Mouse (Mus musculus) layer of hippocampus, adult 18-20 months (tissue): Measurements from ENCODE around the gene AI464131. TPM values are rescaled to one million over a fixed set of nuclear protein-coding genes. Genes with fewer than 3 reads are reported as not detected.

ENCODE experiments used
- DNase-seq, 2 experiments: peaks; one replicate each; pipeline ENCODE4 v3.0.0; 2022; ENCODE audit warnings: low spot score in 2 of 2
- long read RNA-seq: library from polyadenylated mRNA; stranded (forward); transcript quantifications from one replicate; pipeline ENCODE4 v2.0.0, GENCODE M21; 2021
- total RNA-seq, 2 experiments: library from RNA; stranded (reverse); gene quantifications; 2 replicates each; pipeline ENCODE4 v1.2.3; 2021

AI464131 gene
- 10 to 100 TPM; 29.0 to 29.3 TPM for total RNA-seq
- long read RNA-seq, full-length matches to known transcripts: 70 of 78 reads
- long read RNA-seq, partial matches to known transcripts: 7 of 78 reads
- long read RNA-seq, other reads (novel, unspliced or antisense): 1 of 78 reads

DNA sequence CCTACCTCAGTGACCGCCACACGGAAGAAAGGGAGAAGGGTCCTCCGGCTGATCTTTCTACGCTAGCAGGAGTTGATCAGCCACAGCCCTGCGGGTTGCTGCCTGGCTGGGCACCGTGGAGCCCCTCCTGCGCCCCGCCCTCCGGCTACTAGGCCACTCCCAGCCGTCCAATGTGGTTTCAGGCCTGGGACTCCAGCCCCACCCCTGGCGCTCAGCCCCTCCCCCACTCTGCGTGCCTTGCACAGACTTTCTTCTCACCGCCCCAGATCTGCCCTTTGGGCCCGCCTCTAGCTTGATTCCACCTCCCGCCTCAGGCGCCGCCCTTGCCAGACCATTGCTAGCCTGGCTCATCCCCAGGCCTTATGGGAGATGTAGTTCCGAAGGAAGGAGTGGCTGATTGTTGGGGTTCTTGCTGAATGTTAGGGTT is at the start of gene AI464131:
AI464131 (minus strand) TSS at position 91 of the 427 bp plus-strand sequence.
- DNase-seq: peak; percentile 92 to 96

DNA sequence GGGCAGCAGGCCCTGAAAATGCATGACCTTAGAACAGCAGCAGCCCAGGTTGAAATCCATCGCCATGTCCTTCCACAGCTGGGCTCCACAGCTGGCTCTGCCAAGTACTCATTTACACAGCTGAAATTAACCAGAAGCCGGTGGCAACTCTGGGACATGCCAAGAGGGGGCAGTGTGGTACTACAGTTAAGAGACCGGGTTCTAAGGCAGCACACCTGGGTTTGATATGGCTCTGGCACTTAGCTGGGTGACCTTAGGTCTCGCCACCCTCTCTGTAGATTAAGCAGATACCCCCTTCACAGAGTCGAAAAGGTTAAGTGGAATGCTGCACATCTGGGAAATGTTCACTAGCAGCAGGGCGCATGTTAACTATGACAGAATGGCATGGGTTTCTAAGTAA is 49.7 kb upstream of the AI464131 start:
- peak in 1 of 2 experiments; percentile 82 for DNase-seq

DNA sequence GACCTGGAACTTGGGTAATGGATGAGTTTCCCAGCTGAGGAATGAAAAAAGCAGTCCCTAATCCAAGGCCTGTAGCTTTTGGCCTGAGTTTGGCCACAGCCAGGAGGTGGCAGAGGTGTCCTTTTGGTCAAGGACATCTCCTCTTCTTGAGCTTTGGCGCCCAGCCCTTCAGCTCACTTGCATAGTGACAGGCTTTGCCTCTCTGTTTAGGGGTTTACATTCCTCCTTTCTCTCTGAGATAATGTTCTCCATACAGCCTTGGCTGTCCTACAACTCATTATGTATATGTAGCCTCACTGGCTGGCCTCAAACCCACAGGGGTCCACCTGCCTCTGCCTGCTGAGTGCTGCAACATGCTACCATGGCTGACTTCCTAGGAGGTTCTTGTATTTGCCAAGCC is 44.2 kb upstream of the AI464131 start:
- DNase-seq: no peak

DNA sequence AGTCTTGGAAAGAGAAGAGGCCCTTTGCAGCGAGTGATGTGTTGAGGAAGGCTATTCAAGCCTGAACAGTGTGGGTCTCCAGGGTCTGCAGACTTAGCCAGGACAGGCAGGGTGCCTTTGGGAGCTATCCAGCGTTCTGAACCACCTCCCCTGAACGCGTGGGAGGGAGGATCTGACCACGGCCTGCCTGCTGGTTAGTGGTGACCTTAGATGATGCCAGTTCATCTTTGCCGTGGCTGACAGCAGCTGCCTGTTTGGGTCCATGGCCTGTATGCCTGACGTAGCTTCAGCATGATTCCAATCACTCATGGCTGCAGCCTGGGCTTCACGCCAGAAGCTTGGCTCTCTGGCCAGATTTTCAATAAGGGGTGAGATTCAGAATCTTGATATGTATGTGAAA is 43.1 kb upstream of the AI464131 start:
- DNase-seq: peak in 1 of 2 experiments; percentile 41

DNA sequence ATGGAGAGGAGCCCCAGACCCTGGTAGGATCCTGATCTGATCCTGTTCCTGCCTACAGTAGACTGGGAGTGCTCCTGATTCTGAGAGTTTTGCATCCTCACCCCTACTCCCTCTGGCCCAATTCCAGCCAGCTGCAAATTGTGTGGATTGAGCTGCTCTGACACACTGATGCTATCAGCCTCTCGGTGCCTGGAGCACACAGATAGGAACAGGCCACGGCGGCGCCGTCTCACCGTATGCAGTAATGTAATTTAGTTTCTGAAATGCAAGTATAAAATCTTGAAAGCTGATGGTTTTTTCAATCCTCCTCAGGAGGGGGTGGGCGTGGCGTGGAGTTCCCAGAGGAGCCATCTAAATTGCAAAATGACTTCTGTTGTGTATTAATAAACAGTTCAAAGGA is 39.3 kb upstream of the AI464131 start:
- DNase-seq: no peak

DNA sequence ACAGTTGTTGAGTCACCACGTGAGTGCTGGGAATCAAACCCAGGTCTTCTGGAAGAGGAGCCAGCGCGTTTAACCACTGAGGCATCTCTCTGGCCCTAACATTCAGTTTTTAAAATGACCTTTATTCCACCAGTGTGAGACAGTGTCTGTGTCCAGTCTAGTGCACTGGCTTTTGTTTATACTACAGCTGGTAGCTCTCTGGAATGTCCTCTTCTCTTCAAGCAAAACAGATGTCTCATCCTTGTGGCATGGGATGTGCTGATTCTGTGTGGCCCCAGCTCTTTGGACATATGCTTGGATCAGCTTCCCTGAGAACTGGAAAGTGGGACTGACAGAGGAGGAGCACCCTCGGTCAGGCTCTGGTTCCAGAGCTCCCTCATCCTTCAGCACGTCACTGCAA is 32.0 kb upstream of the AI464131 start:
- DNase-seq: no peak

DNA sequence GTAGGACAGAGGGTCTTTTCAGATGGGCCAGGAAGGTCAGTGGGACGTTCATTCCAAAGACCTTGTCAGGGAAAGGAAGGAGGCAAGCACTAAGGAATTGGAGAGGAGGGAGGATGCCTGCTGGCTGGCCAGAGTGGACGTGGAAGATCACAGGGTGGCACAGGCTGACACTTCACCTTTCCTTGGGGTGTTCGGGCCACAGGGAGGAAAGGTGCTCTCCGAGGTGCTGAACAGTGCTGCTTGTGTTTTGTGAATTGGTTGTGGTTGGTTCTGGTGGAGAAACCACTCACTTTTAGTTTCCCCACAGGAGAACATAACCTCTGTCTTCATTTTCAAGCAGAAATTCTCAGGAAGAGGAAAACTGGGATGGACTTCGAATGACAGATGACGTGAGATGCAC is 29.5 kb upstream of the AI464131 start:
- no peak for DNase-seq

DNA sequence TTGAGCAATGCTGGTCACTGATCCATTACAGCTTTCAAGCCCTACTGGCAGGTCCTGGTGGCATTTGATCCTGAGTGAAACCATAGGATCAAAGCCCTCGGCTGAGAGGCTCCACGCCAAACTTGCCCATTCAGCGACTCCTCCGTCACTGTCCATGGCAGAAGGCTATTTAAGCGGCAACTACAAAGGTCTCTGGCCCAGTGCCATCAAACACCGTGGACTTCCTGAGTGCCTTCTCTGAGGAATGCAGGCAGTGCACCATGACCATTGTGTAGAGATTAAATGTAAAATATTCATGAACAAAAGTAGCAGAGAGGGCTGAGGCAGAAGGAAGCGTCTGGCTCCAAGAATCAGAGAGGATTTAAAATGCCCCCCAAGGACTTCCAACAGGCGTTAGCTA is 25.1 kb upstream of the AI464131 start:
- no peak for DNase-seq

DNA sequence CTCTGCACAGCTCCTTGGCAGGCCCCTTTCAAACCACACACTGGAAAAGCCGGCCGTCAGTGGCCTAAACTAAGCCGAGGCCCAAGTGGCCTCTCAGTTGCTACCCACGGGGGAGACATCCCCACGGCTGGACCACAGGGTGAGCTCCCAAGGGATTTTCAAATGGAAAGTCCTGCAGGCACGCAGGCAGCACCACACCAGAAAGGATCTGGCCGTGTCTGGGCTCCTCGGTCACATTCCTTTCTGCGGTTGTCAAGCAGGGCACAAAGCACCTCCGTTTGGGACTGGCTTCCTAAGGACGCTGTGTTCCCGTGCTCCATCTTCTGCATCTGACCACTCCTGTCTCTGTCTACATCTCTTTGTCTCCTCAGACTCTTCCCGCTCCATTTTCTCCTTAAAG is 24.2 kb upstream of the AI464131 start:
- no peak for DNase-seq

DNA sequence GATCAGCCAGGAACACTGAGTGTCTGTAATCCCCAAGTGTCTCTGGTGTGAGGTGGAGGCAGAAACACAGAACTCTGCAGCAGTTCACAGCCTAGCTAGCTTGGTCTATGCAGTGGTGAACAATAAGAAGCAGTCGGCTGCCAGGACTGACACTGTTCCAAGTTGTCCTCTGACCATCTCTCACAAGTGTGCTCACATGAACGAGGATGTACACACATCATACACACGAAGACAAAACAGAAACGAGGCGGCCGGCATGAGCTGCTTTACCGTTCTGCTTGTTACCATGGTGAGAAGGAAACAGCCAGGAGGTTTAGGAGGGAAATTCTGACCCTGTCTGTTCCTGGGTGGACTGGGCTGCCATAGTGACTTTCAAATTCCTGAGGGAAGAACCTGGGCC is 23.7 kb upstream of the AI464131 start:
- no peak for DNase-seq

DNA sequence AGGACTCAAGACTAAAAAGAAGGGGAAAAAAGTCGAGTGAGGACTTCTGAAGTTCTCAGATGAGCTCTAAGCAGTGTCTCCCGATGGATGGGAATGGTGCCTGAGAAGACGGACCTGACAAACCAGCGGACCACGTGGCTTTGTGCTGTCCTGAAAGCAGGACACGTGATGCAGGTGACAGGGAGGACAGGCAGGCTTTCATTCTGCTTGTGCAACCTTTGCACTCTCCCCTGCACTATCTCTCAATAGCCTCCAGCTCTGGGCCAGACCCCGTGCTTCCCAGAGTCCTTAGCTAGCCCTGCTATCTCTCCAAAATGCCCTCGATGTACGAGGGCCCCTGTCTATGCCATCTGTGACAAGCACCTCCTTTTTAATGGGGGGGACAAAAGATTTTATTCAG is 22.0 kb upstream of the AI464131 start:
- DNase-seq: no peak

DNA sequence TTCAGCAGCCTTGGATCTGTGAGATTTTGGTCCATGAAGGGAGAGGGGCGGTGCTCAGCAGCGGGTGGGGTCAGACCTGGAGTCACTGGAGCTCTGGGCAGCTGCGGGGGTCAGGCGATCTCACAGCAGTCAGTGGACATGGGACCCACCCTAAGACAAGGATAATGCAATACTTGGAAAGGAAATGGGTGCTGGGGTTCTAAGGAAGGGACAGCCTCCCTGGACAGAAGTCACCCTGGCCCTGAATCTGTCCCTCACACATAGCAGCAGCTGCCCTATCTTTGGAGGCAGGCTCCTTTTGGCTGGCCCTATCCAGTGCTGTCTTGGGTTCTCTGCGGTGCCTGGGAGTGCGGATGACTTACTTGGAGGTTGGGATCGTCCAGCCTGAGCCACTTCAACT is 21.0 kb upstream of the AI464131 start:
- DNase-seq: no peak

DNA sequence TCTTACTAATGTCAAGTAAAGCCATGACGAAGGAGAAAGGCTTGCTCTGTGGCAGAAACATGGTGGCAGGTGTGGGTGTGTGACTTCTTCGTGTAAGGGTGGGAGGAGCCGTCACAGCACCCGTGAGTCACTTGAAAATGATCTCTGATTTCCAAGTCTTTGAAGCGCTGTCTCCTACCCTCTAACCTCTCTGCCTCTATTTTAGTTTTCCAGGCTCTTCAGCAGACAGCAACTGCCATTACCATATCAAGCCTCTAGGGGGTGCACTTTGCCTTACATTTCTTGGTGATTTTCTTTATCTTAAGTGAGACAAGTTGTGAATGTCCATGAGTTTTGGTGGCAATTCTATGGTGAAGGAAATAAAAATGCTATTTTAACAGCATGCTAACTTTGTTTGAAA is 19.9 kb upstream of the AI464131 start:
- DNase-seq: peak in 1 of 2 experiments; percentile 83

DNA sequence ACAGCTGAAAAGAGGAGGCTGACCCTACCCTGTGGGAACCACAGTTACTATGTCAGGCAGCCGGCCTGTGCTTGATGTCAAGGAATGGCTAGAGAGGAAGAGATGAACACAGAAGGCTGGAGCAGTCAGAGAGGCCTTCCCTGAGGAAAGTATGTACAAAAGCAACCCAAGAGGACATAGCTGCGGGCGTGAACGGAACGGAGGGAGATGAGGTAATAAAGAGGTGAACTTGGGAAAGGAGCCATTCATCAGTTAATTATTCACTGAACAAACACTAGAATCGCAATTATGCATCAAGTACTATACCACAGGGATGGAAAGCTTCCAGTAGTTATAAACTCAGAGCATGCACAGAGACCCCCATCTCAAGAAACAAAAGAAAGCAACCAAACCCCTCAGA is 19.3 kb upstream of the AI464131 start:
- no peak for DNase-seq

DNA sequence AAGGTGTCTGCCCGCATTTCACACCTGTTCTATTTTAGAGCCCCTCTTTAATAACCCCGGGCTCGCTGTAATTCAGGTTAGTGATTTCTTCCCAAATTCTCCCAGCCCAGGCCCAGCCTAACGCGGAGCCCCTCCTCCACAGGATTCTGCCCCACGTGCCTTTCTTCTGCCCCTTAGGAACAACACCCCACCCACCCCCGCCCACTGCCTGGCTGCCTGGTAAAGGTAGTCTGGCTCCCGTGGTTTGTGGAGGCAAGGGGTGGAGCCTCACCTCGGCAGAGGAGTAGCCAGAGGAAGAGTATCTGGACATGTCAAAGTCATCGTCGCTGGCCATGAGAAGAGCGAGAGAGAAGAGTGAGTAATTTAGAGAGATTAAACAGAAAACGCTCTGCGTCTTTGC is 17.8 kb upstream of the AI464131 start:
- DNase-seq: no peak

DNA sequence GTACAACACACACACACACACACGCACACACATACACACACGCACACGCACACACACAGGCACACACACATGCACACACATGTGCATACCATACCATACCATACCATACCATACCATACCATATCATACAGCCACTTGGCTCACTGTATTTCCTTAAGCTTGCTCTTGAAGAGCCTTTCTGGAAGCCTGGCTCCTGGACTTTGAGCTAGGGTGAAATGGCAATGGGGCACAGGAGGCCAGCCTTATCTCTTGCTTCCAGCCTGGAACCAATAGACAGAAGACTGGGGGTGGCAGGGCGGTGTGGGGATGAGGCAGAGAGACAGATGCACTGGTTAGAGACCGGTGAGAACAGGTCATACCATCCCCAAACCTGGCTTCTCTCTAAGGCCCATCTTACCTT is 16.3 kb upstream of the AI464131 start:
- DNase-seq: no peak

DNA sequence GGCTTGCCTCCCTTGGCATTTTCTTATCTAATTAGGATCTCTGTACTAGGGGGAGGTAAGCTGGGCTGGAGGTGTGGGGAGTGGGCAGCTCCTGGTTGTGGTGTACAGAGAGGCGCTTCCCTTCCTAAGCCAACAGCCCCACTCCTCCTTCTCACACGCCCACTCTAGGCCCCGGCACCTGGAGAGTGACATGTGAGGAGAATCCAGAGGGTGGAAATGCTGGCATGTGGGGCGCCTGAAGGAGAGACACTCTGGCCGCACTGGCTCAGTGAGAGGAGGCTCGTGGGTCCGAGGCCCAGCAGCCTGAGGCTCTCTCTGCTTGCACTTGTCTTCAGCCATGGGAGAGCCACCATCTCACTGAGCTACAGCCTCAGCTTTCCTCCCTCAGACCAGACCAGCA is 15.5 kb upstream of the AI464131 start:
- no peak for DNase-seq

DNA sequence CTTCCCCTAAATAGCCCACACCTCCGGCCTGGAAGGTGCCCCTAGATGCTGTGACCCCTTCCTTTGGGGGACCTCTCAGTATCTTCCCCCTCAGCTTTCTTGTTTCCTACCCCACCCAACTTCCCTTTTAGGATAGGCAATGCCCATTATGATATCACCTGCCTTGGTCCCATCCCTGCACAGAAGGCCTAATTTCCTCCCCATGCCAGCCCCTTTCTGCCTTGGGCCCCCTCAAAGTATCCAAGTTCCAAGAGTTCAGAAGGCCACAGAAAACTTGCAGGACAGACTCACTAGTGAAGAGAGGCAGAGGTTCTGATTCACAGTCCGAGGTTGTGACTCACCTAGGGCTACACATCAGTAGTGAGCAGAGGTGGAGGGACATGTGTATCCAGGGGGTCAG is 14.4 kb upstream of the AI464131 start, which contains the start of gene 1110017D15Rik:
1110017D15Rik (minus strand) TSS at position 101 of the 400 bp plus-strand sequence.
- DNase-seq: no peak

DNA sequence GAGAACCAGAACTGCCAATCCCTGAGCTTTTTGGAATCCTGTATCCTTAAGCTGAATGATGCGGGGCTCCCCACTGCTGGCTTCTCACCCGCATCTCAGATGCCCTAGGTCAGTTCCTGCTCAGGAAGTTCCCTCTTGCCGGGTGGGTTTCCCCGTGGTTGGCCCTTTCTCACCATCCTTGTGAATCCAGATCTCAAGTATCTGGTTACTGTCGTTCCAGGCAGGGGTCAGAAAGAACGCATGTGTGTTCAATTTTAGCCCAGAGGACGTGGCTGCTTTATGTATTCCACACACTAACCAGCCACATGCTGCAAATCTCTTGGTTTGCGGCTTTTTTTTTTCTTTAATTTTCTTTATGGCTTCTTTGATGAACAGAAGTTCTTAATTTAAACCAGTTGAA is 10.8 kb upstream of the AI464131 start:
- no peak for DNase-seq

DNA sequence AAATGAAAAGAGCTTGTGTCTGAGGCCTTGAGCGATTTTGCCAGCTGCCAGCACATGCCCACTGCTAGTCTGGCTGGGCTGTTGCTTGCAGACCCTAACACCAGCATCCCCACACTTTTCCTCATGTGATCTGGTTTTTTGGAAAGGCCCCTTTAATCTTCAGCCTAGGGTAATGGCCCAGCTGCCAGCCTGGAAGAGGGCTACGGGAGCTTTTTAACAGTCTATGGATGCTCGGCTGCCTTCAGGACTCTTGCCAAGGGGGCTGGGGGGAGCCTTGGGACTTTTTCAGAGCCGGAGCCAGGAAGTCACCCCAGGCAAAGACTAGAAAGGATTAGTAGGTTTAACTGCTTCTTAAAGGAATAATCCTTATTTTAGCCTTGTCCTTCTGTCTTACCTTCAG is 10.4 kb upstream of the AI464131 start:
- no peak for DNase-seq

DNA sequence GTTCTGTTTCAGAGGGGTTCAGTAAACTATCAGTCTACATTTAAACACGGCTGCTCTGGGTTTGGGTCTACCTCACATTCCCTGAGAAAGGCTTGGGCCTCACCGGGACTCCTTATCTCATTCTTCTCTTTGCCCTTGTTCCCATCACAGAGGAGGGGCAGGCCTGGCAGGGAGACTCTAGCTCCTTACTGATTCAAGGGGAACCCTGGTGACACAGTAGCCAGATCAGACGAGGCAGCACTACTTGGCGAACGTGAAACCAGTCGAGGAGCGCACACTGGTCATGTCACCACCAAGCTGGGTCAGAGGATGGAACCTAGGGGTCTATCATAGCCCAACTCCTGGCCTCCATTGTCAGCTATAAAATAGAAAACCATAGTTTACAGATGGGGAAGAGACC is 5.1 kb upstream of the AI464131 start:
- no peak for DNase-seq

DNA sequence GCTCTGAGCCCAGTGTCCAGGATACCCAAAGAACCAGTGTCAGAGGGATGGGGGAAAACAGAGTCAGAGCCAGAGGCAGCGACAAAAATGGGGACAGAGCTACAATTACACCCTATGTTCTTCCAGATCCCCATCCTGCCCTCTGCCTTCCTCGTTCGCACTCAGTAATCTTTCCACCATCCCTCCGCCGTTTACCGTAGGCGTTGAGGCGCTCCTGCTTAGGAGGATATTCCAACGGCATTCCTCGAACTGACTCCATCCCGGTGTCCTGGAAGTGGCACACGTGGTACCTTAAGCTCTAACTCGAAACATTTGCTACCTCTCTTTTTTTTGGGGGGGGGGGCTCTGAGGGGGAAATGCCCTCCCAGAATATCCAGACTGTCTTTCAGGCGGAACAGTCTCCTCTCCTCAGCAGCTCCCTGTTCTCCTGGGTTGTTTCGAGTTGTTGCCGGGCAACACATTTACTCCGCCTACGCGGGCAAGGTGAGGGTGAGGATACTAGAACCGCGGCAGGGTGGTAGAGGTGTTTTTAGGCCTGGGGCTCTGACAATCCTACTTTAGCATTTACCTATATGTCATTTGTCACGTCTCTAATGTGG is 4.5 kb upstream of the AI464131 start:
- no peak for DNase-seq

DNA sequence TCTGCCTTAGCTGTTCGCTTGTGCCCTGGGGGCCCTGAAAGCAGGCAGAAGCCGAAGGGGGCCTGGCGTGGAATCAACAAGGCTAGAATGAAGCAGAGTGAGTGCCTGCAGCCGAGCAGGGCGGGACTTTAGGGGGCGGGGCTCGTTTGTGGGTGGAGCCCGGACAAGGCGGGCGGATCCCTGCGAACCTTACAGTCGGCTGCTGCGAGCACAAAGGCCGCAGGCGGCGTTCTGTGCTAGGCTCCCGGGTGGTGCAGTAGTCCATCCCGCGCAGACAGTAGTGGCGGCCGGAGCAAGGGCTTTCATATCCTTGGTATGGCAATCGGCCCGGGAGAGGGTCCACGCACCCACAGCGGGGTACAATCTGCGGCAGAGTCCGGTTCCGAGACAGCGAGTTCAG is 4.0 kb upstream of the AI464131 start:
- DNase-seq: peak; percentile 75 to 91
